Mouse (Mus musculus): ENCODE measurements around the gene Flt4. TPM values are rescaled to one million over a fixed set of nuclear protein-coding genes. Genes with fewer than 3 reads are reported as not detected.

The Flt4 gene
- polyA plus RNA-seq, 3 experiments from 2014 or later: not detected

DNA sequence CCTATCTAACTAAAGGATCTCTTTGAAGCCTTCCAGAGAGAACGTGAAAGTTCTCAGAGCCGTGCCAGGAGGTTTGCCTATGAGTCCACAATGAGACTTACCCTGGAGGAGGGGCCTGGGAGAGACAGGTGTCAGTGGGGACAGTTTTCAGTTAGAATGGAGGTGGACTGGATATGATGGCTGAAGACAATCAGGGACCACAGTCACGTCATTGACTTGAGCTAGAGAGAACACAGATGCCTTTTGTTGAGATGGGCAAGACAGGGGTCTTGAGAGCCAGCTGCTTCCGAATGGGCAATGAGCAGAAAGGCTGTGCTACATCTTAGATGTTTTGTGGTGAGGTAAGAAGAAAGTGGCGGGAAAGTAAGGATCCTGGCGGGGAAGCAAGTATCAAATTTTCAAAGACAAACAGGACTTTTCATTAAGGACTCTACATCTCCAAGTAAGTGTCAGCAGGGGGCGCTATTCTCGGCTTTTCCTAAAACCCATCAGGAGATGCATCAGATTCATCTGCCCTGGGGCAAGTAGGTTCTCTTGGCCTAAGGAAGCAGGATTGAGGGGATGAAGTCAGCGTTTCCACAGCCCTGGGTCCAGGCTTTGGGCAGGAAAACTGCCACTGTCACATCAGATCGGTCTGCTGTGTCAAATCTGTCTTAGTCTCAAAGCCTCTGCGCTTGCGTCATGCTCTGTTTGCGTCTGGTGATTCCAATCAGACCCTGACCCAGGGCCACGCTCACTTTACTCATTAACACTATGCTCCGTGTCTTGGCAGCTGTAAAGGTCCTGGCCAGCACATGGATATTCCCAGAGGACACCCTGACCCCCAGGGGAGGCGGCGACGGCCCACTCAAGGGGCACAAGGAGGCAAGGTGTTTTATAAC, 41.3 kb downstream of the Flt4 start:
- ATAC-seq: no peak

GRCm38 (mm10) chr11:49650994-49651761, 42.1 kb downstream of the Flt4 start:
- no peak for ATAC-seq

DNA sequence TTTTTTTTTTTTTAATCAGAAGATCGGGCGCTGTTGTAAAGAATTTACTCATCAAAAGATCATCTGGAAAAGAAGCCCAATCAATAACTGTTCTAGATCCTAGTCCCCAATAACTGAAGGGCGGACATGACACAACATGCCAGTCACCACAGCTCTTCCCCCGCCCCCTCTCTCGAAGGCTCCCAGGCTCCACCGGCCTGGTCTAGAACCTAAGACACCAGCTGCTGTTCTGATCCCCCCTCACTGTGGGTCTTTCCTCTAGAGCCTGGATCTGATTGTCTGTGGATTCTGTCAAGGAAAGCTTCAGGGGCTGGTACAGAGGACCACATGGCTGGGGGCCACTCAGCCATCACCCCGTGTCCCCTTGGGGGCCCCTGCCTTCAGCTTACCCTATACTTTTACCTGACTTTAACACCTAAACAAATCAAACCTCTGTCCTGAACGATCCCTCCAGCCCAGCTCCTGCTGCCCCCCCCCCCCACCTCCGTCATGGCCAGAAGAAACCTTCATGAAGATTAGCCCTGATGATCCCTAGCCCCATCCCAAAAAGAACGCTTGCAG, 42.8 kb downstream of the Flt4 start:
- no peak for ATAC-seq

GRCm38 (mm10) chr11:49652401-49653078, 43.5 kb downstream of the Flt4 start:
- ATAC-seq: peak; percentile 52

- no peak for ATAC-seq
Observed at GRCm38 (mm10) chr11:49653079-49653408, 44.0 kb downstream of the Flt4 start.

DNA sequence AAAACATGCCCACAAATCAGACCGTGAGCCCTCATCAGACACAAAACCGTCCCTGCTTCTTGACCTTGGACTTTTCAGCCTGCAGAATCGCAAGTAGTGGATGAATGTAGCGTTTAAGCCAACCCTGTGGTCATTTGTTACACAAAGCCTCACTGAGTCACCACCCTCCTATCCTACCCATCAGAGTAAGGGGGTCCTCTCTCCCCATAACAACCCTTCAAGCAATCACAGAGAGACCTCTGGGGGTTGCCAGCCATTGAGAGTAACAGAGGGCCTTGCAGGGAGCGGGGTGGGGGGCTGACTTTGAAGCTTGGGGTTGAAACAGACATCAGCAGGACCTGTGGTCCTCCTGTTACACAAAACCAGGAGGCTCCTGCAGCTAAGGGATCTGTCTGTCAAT, 45.6 kb downstream of the Flt4 start:
- ATAC-seq: no peak

DNA sequence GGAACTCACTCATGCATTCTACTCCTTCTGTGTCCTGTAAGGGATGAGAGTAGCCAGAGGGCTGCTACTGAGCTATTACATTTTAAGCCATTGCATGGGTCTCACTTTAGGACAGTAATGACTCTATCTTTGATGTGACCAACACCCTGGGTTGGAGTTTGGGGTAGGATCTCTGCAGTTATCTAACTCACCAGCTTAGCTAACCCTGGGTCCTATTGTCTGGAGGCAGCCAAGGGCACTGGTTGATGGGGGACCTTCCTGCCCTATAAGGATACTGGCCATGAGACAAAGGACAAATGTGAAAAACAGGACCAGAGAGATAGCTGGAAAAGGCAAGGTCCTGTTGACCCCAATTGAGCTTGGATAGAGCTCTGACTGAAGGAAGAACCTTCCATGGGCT, 46.4 kb downstream of the Flt4 start:
- ATAC-seq: no peak

- no peak for ATAC-seq
Observed at GRCm38 (mm10) chr11:49658065-49658464, 49.0 kb downstream of the Flt4 start.

- ATAC-seq: peak; percentile 54
Observed at GRCm38 (mm10) chr11:49658791-49659469, 49.9 kb downstream of the Flt4 start.

- ATAC-seq: no peak
Observed at GRCm38 (mm10) chr11:49659470-49659799, 50.4 kb downstream of the Flt4 start.

GRCm38 (mm10) chr11:49662292-49662780, 53.3 kb downstream of the Flt4 start:
- ATAC-seq: no peak

DNA sequence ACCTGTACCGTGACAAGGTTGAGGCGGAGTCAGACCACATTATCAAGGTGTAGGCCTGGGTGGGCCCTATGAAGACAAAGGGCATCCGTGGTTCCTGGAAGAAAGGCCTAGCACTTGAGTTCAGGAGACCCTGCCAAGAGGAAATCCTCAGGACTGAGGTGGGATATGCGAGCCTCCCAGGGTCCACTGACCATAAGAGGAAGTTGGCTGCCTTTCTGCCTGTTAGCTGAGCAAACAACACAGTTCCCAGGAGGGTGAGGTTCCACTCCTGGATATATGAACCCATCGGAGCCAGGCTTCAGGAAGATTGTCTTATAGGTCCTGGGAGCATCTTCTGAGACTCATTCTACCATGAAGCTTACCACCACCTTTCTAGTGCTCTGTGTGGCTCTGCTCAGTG, 54.2 kb downstream of the Flt4 start, which contains the start of gene Scgb3a1:
Scgb3a1 (plus strand) TSS at position 301 of the 400 bp plus-strand sequence.
- no peak for ATAC-seq

GRCm38 (mm10) chr11:49664262-49665140, 55.4 kb downstream of the Flt4 start:
- ATAC-seq: no peak

DNA sequence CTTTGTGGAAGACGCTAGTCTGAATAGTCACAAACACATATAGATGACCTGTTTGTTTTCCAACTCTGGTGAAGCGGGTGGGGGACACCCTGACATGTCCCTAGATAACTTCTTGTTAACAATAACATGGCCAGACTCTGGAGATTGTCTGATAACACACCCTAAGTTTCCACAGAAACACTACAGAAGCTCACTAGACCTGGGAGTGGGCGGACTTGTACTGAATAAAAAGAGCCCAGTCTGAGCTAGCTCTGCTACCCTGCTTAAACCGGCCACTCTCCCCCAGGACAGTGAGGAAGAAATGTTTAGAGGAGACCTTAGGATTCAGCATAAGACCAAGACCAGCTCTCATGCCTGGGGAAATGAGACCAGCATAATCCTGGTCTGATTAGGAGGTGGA, 56.4 kb downstream of the Flt4 start:
- no peak for ATAC-seq

- no peak for ATAC-seq
Observed at GRCm38 (mm10) chr11:49673433-49673832, 64.4 kb downstream of the Flt4 start.

- no peak for ATAC-seq
Observed at GRCm38 (mm10) chr11:49684237-49684973, 75.3 kb downstream of the Flt4 start.

GRCm38 (mm10) chr11:49695013-49695412, 86.0 kb downstream of the Flt4 start:
- no peak for ATAC-seq

DNA sequence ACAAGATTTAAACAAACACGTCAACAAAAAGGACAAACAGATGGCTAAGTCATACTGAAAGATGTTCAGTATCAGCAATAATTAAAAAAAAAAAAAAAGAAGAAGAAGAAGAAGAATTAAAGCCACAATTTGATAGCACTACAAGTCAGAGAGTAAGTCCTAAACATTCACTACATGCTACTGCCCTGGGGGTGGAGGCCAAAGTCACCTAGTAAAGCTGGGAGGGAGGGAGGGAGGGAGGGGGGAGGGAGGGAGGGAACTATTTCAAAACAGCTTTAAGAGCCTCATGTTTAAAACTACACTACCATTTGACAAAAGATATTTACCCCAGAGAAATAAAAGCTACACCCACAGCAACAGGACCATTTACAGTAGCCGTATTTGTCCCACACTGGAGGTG, 86.6 kb downstream of the Flt4 start:
- no peak for ATAC-seq

DNA sequence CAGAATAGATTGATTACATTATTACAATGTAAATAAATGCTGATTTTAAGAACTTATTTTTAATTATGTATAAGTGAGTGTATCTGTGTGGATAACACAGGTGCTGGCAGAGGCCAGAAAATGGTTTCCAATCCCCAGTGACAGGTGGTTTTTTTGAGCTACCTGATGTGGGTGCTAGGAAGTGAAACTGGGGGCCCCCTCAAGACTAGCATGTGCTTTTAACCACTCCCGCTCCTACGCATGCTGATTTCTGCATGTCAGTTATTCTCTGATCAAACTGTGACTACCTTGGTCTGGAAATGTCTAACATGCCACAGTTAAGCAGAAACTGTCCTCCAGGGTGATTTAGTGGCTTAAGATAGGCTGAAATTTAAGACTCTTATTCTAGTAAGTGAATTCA, 87.4 kb downstream of the Flt4 start:
- peak; percentile 71 for ATAC-seq

GRCm38 (mm10) chr11:49697779-49698178, 88.7 kb downstream of the Flt4 start:
- no peak for ATAC-seq

DNA sequence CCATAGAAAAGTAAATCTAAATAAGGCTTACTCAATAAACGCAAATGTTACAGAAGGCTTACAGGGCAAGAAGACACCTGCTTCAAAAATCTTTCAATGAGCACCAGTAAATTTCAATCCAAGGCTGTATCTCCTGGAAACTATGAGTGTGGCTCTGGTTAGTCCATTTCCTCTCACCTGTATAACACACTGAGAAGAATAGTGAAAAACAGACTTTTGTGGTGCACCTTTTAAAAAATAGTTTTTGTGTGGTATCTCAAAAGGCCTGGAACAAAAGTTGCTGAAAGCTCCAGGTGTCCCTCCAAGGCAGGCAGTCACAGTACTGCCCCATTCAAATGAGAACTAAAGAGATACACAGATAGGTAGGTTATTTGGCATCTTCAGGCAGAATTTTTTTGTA, 90.0 kb downstream of the Flt4 start:
- no peak for ATAC-seq

Data from inflammation-experienced regulatory T-cells, adult 6 months (primary cell).